Comparison of ENCODE assay signal across 8 mouse cellular contexts in the genomic region with DNA sequence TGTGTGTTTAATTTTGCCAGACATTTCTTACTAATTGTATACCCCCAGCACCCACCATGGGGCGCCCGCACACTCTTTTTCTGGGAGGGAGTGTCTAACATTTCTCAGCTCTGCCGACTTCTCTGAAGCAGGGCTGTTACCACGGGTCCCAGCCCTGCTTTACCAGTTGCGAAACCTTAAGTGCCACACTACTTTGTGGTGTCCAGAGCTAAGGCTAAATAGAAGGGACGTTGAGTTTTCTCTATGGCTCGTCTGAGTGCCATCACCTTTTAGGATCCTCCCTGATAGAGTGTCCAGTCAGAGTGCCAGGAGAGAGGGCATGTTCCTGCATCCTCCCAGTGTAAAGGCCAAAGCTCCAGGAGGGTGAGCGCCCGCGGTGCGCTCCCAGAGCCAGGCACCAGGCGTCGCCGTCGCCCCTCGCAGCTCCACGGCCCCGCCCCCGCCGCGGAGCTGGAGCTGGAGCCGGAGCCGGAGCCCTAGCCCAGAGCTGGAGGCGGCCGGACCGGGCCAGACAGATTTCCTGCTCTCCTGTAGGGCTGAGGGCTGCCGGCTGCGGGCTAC. TPM values are rescaled to one million over a fixed set of nuclear protein-coding genes. Genes with fewer than 3 reads are reported as not detected.
DNase-seq lines count a peak whose midpoint lies in the region; ATAC-seq lines count a peak whose summit lies in the region.

TSS of gene Ptpre (plus strand) at position 141 of the 561 bp plus-strand sequence.

- ATAC-seq in intestine, embryonic 16.5 days: peak; percentile 91

- WGBS in embryonic facial prominence, embryonic 10.5 days: 4% methylated on average over 28 of the region's 28 CpGs
- WGBS in intestine, embryonic 16.5 days: 3% methylated on average over 26 of the region's 28 CpGs
- WGBS in midbrain, embryonic 10.5 days: 4% methylated on average over 28 of the region's 28 CpGs

- peaks cover 30% of the 10 kb centered on the region for H3K27me3 ChIP-seq in embryonic facial prominence, embryonic 10.5 days (replicated peaks; ENCODE audit: low read depth, poor library complexity, severe bottlenecking)
- H3K27me3 ChIP-seq in intestine, embryonic 16.5 days (replicated peaks; ENCODE audit: control insufficient read depth, insufficient read depth, low read length): no peaks in the 10 kb centered on the region; the same call in 1 of the 2 replicates
- peaks cover 44% of the 10 kb centered on the region for H3K27me3 ChIP-seq in midbrain, embryonic 10.5 days (ENCODE audit: low read depth, poor library complexity, severe bottlenecking)

- peak within 1 kb of the TSS; percentile 74 for H3K9ac ChIP-seq in intestine, embryonic 16.5 days (ENCODE audit: low read depth, low read length)

- peak within 1 kb of the TSS; percentile 68; the same call in 1 of the 2 replicates for H3K27ac ChIP-seq in embryonic facial prominence, embryonic 10.5 days (replicated peaks)
- no peak within 1 kb of the TSS for H3K27ac ChIP-seq in intestine, embryonic 16.5 days (ENCODE audit: low read length)
- H3K27ac ChIP-seq in midbrain, embryonic 10.5 days (replicated peaks): peak within 1 kb of the TSS; percentile 13; the same call in 1 of the 2 replicates

- H3K4me2 ChIP-seq in intestine, embryonic 16.5 days (ENCODE audit: low read depth, low read length): peak within 1 kb of the TSS; percentile 98

- H3K4me3 ChIP-seq in embryonic facial prominence, embryonic 10.5 days: peak within 1 kb of the TSS; percentile 73
- H3K4me3 ChIP-seq in intestine, embryonic 16.5 days (ENCODE audit: low read length): peak within 1 kb of the TSS; percentile 70
- peak within 1 kb of the TSS; percentile 74 for H3K4me3 ChIP-seq in midbrain, embryonic 10.5 days

- peaks cover 13% of the 10 kb centered on the region for H3K4me1 ChIP-seq in embryonic facial prominence, embryonic 10.5 days
- peaks cover 4% of the 10 kb centered on the region; the same call in 1 of the 2 replicates for H3K4me1 ChIP-seq in intestine, embryonic 16.5 days (ENCODE audit: control insufficient read depth, insufficient read depth, low read length)
- peaks cover 14% of the 10 kb centered on the region for H3K4me1 ChIP-seq in midbrain, embryonic 10.5 days

- H3K36me3 ChIP-seq in embryonic facial prominence, embryonic 10.5 days (replicated peaks): no peaks in the 10 kb centered on the region
- no peaks in the 10 kb centered on the region for H3K36me3 ChIP-seq in intestine, embryonic 16.5 days (ENCODE audit: control insufficient read depth, insufficient read depth, low read length)
- no peaks in the 10 kb centered on the region for H3K36me3 ChIP-seq in midbrain, embryonic 10.5 days

- intact Hi-C loops in left cerebral cortex, postnatal 36 days (cut with DNase I): loop anchor here (1.0 to 2.0 kb wide), 2 partner anchors 95 to 132 kb away; no protein-coding TSS in a partner anchor

- H3K9me3 ChIP-seq in embryonic facial prominence, embryonic 10.5 days: no peaks in the 10 kb centered on the region
- H3K9me3 ChIP-seq in intestine, embryonic 16.5 days (ENCODE audit: control insufficient read depth, low read length): no peaks in the 10 kb centered on the region
- H3K9me3 ChIP-seq in midbrain, embryonic 10.5 days (replicated peaks): no peaks in the 10 kb centered on the region

- peak; percentile 94 for DNase-seq in adrenal gland, postnatal 10 days
- DNase-seq in embryonic facial prominence, embryonic 10.5 days (ENCODE audit: low spot score): peak; percentile 88
- DNase-seq in gonadal fat pad, adult 2 months (ENCODE audit: low read depth): no peak
- DNase-seq in left cerebral cortex, postnatal 36 days (ENCODE audit: low spot score in 2 of 2): peak; percentile 88 to 90
- peak; percentile 81 for DNase-seq in midbrain, embryonic 10.5 days (ENCODE audit: low spot score)
- DNase-seq in right cerebral cortex, postnatal 36 days (ENCODE audit: low spot score in 2 of 2): peak; percentile 77 to 85
- DNase-seq in urinary bladder, postnatal 4 days (ENCODE audit: low spot score in 2 of 2): peak; percentile 80 to 87

RNA-seq across cellular contexts. Expression of gene Ptpre, which starts in this region (rescaled TPM):
- total RNA-seq in adrenal gland, postnatal 10 days (2021): 1 to 10 TPM; 4.1 to 8.0 TPM
- polyA plus RNA-seq in embryonic facial prominence, embryonic 10.5 days (2016; fragmentation: Nextera tagmentation; extraction: Ambion mirVana): 0.68 and 1.0 TPM in 2 replicates
- 11.2 and 15.2 TPM in 2 replicates for polyA plus RNA-seq in gonadal fat pad, adult 2 months (2012; rRNA removed)
- 2.4 and 2.9 TPM in 2 replicates for polyA plus RNA-seq in intestine, embryonic 16.5 days (2015; fragmentation: Nextera tagmentation; extraction: Ambion mirVana)
- 10 to 100 TPM; 23.1 to 28.7 TPM for total RNA-seq in left cerebral cortex, postnatal 36 days (2021)
- 0.56 and 0.68 TPM in 2 replicates for polyA plus RNA-seq in midbrain, embryonic 10.5 days (2016; fragmentation: Nextera tagmentation; extraction: Ambion mirVana)

Comparison
In these comparisons a context has a peak if more than half of its experiments do, and no peak if none do; other contexts are left out.
1. Peak in DNase-seq, H3K4me3 ChIP-seq and H3K27ac ChIP-seq in midbrain, embryonic 10.5 days; RNA of the gene not detected or under 1 TPM.